Mouse (Mus musculus) erythroblast, embryonic 14.5 days (primary cell): ENCODE measurements around the gene Dscam.

ENCODE experiments used
- GATA1 ChIP-seq: IDR thresholded peaks from 2 replicates; pipeline ENCODE4 v1.6.1; 2012; ENCODE audit warnings: low read length, inconsistent platforms, mixed read lengths
- TAL1 ChIP-seq: IDR thresholded peaks from 3 replicates; pipeline ENCODE4 v1.6.1; 2012; ENCODE audit warnings: low read length, inconsistent platforms, mixed read lengths

- TF ChIP-seq GATA1: no peak
- TF ChIP-seq TAL1: no peak
These were observed 350.9 kb downstream of the Dscam start for GRCm38 (mm10) chr16:96819649-96820048.
